Mouse (Mus musculus): ENCODE measurements at regions not wholly inside any gene's neighbourhood (a gene's known extent, or its start where the extent isn't known, plus 50 kb on each side); places are given as distances from the start of the nearest gene placed in this dataset.
A peak's percentile ranks its signal among the peaks of the same experiment; 100 is the strongest.

GRCm38 (mm10) chr2:169100516-169100915, 145.1 kb upstream of the Zfp64 start:
- H3K4me3 ChIP-seq (replicated peaks): no peak overlapping the region
- no peak overlapping the region for H3K27ac ChIP-seq
- H3K4me2 ChIP-seq: no peak overlapping the region
- H3K9ac ChIP-seq: no peak overlapping the region
- ATAC-seq (replicated peaks; ENCODE audit: low FRiP score): no peak
- H3K36me3 ChIP-seq: no peaks in the 10 kb centered on the region
- 0 out of 2 replicates have a peak, but pooled peaks cover 7% of the 10 kb centered on the region for H3K4me1 ChIP-seq
- WGBS: 64% methylated on average over 8 of the region's 10 CpGs
- H3K27me3 ChIP-seq: no peaks in the 10 kb centered on the region
- peaks cover 13% of the 10 kb centered on the region; the same call in 1 of the 2 replicates for H3K9me3 ChIP-seq (replicated peaks)

GRCm38 (mm10) chr2:169099678-169100077, 144.3 kb upstream of the Zfp64 start:
- no peak overlapping the region for H3K4me3 ChIP-seq (replicated peaks)
- H3K4me1 ChIP-seq: 0 out of 2 replicates have a peak, but pooled peaks cover 7% of the 10 kb centered on the region
- no peaks in the 10 kb centered on the region for H3K27me3 ChIP-seq
- no peak overlapping the region for H3K4me2 ChIP-seq
- ATAC-seq (replicated peaks; ENCODE audit: low FRiP score): no peak
- peaks cover 13% of the 10 kb centered on the region; the same call in 1 of the 2 replicates for H3K9me3 ChIP-seq (replicated peaks)
- H3K36me3 ChIP-seq: no peaks in the 10 kb centered on the region
- WGBS: 76% methylated on average over 12 of the region's 12 CpGs
- H3K27ac ChIP-seq: no peak overlapping the region
- H3K9ac ChIP-seq: no peak overlapping the region

DNA sequence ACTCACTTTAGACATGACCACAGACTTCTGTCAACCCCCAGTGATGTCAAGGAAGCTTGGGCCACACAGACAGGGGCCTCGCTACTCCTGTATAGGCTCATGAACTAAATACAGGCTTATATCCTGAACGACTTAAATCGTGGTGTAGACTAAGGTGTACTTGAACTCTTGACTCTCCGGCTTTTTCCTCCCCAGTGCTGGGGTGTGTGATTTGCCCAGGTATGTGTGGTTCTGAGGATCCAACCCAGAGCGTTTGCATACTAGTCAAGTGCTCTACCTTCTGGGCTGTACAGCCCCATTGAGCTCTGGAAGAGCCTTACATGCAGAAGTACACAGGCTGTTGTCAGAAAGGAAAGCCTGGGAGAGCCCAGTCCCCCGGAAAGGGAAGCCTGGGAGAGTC, 143.2 kb upstream of the Zfp64 start:
- peak overlapping the region; percentile 17; the same call in 1 of the 2 replicates for H3K4me2 ChIP-seq
- no peak for ATAC-seq (replicated peaks; ENCODE audit: low FRiP score)
- H3K4me3 ChIP-seq (replicated peaks): no peak overlapping the region
- no peak overlapping the region for H3K9ac ChIP-seq
- WGBS: 81% methylated on average over 6 of the region's 6 CpGs
- 0 out of 2 replicates have a peak, but pooled peaks cover 7% of the 10 kb centered on the region for H3K4me1 ChIP-seq
- peaks cover 13% of the 10 kb centered on the region; the same call in 1 of the 2 replicates for H3K9me3 ChIP-seq (replicated peaks)
- H3K27ac ChIP-seq: no peak overlapping the region
- H3K27me3 ChIP-seq: no peaks in the 10 kb centered on the region
- H3K36me3 ChIP-seq: no peaks in the 10 kb centered on the region

DNA sequence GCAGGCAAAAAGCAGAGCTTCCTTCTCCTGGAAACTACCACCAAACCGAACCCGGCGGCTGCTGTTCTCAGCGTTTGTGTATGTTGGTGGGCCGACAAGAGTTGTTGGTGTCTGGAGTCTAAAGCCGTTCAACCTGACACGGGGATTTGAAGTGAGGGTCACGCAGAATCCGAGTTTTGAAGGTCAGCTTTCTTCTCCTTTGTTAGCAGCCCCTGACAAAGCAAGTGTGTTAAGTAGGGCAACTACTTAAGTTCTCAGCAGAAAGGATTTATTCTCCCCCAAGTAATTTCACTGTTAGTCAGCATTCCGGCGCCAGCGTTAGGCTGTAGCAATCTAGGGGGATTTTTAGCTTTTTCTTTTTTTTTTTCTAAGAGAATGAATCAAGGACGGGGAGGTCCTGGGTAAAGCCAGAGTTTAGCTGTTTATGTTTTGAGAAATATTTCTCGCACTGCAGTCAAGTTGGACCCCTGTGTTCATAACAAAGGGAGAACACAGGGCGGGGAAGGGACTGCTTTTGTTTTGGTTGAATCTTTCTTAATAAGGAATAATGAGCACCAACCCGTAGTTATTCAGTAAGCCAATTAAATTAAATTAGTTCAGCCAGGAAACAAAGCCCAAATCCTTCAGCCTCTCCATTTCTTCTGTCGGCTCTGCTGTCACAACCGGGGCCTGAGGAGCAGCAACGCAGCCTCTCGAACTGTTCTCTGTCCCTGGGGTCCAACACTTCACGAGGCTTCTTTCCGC, 138.8 kb upstream of the Zfp64 start:
- no peak overlapping the region for H3K9ac ChIP-seq
- 0 out of 2 replicates have a peak, but pooled peaks cover 4% of the 10 kb centered on the region for H3K9me3 ChIP-seq (replicated peaks)
- WGBS: 79% methylated on average over 22 of the region's 22 CpGs
- H3K27me3 ChIP-seq: no peaks in the 10 kb centered on the region
- H3K4me2 ChIP-seq: no peak overlapping the region
- ATAC-seq (replicated peaks; ENCODE audit: low FRiP score): no peak
- no peak overlapping the region for H3K4me3 ChIP-seq (replicated peaks)
- H3K27ac ChIP-seq: no peak overlapping the region
- H3K4me1 ChIP-seq: 0 out of 2 replicates have a peak, but pooled peaks cover 7% of the 10 kb centered on the region
- H3K36me3 ChIP-seq: no peaks in the 10 kb centered on the region

- Histone ChIP-seq H3K36me3 (no peaks in the 10 kb centered on the region), H3K4me2 (no peak overlapping the region), H3K9ac (no peak overlapping the region), H3K4me1 (no peaks in the 10 kb centered on the region), H3K4me3 (replicated peaks) (no peak overlapping the region), H3K9me3 (replicated peaks) (0 out of 2 replicates have a peak, but pooled peaks cover 4% of the 10 kb centered on the region), H3K27ac (no peak overlapping the region), H3K27me3 (no peaks in the 10 kb centered on the region)
- 84% methylated on average over 3 of the region's 3 CpGs for WGBS
- no peak for ATAC-seq (replicated peaks; ENCODE audit: low FRiP score)
Observed at GRCm38 (mm10) chr2:169090256-169090655, 134.9 kb upstream of the Zfp64 start.

- no peak for ATAC-seq (replicated peaks; ENCODE audit: low FRiP score)
- Histone ChIP-seq H3K9me3 (replicated peaks) (0 out of 2 replicates have a peak, but pooled peaks cover 7% of the 10 kb centered on the region), H3K27ac (no peak overlapping the region), H3K27me3 (no peaks in the 10 kb centered on the region), H3K4me2 (no peak overlapping the region), H3K4me3 (replicated peaks) (no peak overlapping the region), H3K4me1 (no peaks in the 10 kb centered on the region), H3K36me3 (no peaks in the 10 kb centered on the region), H3K9ac (no peak overlapping the region)
- 71% methylated on average over 16 of the region's 16 CpGs for WGBS
Observed at GRCm38 (mm10) chr2:169088870-169089484, 133.6 kb upstream of the Zfp64 start.

GRCm38 (mm10) chr2:169088301-169088700, 132.9 kb upstream of the Zfp64 start:
- no peaks in the 10 kb centered on the region for H3K27me3 ChIP-seq
- H3K9ac ChIP-seq: no peak overlapping the region
- H3K4me1 ChIP-seq: no peaks in the 10 kb centered on the region
- H3K4me2 ChIP-seq: no peak overlapping the region
- H3K9me3 ChIP-seq (replicated peaks): 0 out of 2 replicates have a peak, but pooled peaks cover 7% of the 10 kb centered on the region
- H3K27ac ChIP-seq: no peak overlapping the region
- no peaks in the 10 kb centered on the region for H3K36me3 ChIP-seq
- no peak; the same call in 1 of the 2 replicates for ATAC-seq (replicated peaks; ENCODE audit: low FRiP score)
- 84% methylated on average over 10 of the region's 10 CpGs for WGBS
- no peak overlapping the region for H3K4me3 ChIP-seq (replicated peaks)

DNA sequence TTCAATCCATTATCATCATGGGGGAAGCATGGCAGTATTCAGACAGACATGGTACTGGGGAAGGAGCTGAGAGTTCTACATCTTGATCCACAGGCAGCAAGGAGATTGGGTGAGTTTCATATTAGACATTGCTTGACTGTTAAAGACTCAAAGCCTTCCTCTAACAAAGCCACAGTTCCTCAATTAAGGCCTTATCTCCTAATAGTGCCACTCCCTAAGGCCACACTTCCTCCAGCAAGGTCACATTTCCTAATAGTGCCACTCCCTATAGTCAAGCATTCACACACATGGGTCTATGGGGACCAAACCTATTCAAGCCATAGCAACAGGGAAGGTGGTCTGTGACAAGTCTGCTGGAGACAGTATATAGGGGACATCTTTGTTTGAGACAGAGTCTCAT, 115.9 kb upstream of the Zfp64 start:
- H3K4me1 ChIP-seq: no peaks in the 10 kb centered on the region
- H3K9me3 ChIP-seq (replicated peaks): peaks cover 5% of the 10 kb centered on the region
- H3K4me2 ChIP-seq: no peak overlapping the region
- H3K27me3 ChIP-seq: no peaks in the 10 kb centered on the region
- no peak overlapping the region for H3K4me3 ChIP-seq (replicated peaks)
- no peak for ATAC-seq (replicated peaks; ENCODE audit: low FRiP score)
- H3K9ac ChIP-seq: no peak overlapping the region
- no peak overlapping the region for H3K27ac ChIP-seq
- H3K36me3 ChIP-seq: no peaks in the 10 kb centered on the region

- H3K36me3 ChIP-seq: no peaks in the 10 kb centered on the region
- ATAC-seq (replicated peaks; ENCODE audit: low FRiP score): no peak
- H3K9me3 ChIP-seq (replicated peaks): no peaks in the 10 kb centered on the region
- 90% methylated on average over 16 of the region's 16 CpGs for WGBS
- no peak overlapping the region for H3K4me3 ChIP-seq (replicated peaks)
- H3K9ac ChIP-seq: no peak overlapping the region
- no peak overlapping the region for H3K27ac ChIP-seq
- H3K27me3 ChIP-seq: 0 out of 2 replicates have a peak, but pooled peaks cover 3% of the 10 kb centered on the region
- H3K4me1 ChIP-seq: peaks cover 10% of the 10 kb centered on the region
- H3K4me2 ChIP-seq: no peak overlapping the region
Observed at GRCm38 (mm10) chr2:169065166-169065698, 109.8 kb upstream of the Zfp64 start.

DNA sequence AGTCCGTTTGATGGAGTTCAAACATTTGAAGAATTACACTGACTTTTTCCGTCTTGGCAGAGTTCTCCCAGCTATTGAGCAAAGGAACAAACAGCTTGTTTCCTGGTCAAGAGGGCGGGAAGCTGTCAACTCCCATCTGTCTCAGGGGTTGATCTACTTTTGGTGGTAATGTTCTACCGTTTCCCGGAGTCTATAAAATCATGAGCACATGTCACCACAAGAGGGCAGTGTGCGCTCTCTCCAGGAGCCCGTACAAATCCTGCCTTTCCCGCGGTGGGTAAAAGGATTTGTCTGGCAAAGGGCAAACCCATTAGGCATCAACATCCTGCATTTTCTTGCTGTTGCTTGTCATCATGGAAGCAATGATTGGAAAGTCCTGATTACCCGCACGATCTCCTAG, 106.1 kb upstream of the Zfp64 start:
- 0 out of 2 replicates have a peak, but pooled peaks have one; percentile 9 for ATAC-seq (replicated peaks; ENCODE audit: low FRiP score)
- Histone ChIP-seq H3K9me3 (replicated peaks) (no peaks in the 10 kb centered on the region; the same call in 1 of the 2 replicates), H3K4me3 (replicated peaks) (no peak overlapping the region), H3K4me1 (peaks cover 10% of the 10 kb centered on the region), H3K9ac (no peak overlapping the region), H3K36me3 (no peaks in the 10 kb centered on the region), H3K4me2 (peak overlapping the region; percentile 37; the same call in 1 of the 2 replicates), H3K27me3 (0 out of 2 replicates have a peak, but pooled peaks cover 3% of the 10 kb centered on the region), H3K27ac (no peak overlapping the region)
- 6% methylated on average over 11 of the region's 11 CpGs for WGBS

- Histone ChIP-seq H3K9ac (no peak overlapping the region), H3K4me1 (peaks cover 10% of the 10 kb centered on the region), H3K36me3 (no peaks in the 10 kb centered on the region), H3K9me3 (replicated peaks) (no peaks in the 10 kb centered on the region; the same call in 1 of the 2 replicates), H3K27me3 (0 out of 2 replicates have a peak, but pooled peaks cover 3% of the 10 kb centered on the region), H3K4me3 (replicated peaks) (no peak overlapping the region), H3K4me2 (no peak overlapping the region), H3K27ac (peak overlapping the region; percentile 37; the same call in 1 of the 2 replicates)
- WGBS: 60% methylated on average over 13 of the region's 13 CpGs
- no peak for ATAC-seq (replicated peaks; ENCODE audit: low FRiP score)
Observed at GRCm38 (mm10) chr2:169060495-169060894, 105.1 kb upstream of the Zfp64 start.

DNA sequence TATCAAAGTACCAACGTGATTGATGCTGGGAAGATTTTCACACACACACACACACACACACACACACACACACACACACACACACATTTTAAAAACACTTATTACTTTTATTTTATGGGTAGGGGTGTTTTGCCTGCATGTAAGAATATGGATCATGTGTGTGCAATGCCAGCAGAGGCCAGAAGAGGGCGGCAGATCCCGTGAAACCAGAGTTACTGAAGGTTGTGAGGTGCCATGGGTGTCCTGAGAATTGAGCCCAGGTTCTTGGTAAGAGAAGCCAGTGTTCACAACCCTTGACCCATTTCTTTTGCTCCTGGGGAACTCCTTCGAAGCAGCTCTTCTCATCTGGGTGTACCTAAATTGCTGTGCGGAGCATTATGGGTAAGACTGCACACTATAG, 102.4 kb upstream of the Zfp64 start:
- 71% methylated on average over 5 of the region's 5 CpGs for WGBS
- H3K4me1 ChIP-seq: peaks cover 10% of the 10 kb centered on the region
- no peak overlapping the region for H3K9ac ChIP-seq
- H3K4me2 ChIP-seq: no peak overlapping the region
- no peaks in the 10 kb centered on the region; the same call in 1 of the 2 replicates for H3K9me3 ChIP-seq (replicated peaks)
- no peak overlapping the region for H3K27ac ChIP-seq
- H3K36me3 ChIP-seq: no peaks in the 10 kb centered on the region
- no peak for ATAC-seq (replicated peaks; ENCODE audit: low FRiP score)
- no peak overlapping the region for H3K4me3 ChIP-seq (replicated peaks)
- 0 out of 2 replicates have a peak, but pooled peaks cover 2% of the 10 kb centered on the region for H3K27me3 ChIP-seq

All from kidney, embryonic 15.5 days (tissue).